Mouse (Mus musculus) embryonic fibroblast, embryonic 13.5 days (primary cell): ENCODE measurements at regions not wholly inside any gene's neighbourhood (a gene's known extent, or its start where the extent isn't known, plus 50 kb on each side); places are given as distances from the start of the nearest gene placed in this dataset.

Source experiments
- CTCF ChIP-seq: IDR thresholded peaks from 2 replicates; pipeline ENCODE4 v1.5.1; 2011; ENCODE audit warnings: mild to moderate bottlenecking, control low read depth, low read length, moderate library complexity, borderline replicate concordance; ENCODE audit not compliant: insufficient read depth
- POLR2A ChIP-seq: IDR thresholded peaks from 2 replicates; pipeline ENCODE4 v1.6.1; 2011; ENCODE audit warnings: low read depth, mild to moderate bottlenecking, control low read depth, low read length, moderate library complexity

DNA sequence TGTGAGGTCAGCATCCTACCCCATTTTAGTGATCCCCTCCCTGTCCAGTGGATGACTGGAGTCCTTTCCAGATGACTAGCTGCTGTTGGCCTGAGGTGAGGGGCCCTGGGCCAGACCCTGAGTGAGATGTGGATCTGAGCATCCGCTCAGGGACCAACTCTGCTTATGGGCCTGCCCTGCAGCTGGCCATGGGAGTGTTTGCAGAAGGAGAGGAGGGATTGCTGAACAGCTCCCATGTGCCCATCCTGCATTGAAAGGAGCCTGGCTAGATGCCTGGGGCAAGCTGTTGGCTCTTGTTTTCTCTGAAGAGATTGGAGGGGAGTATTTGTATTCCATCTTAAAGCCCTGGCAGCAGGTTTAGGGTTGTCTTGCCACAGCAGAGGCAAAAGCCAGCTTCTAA, 190.9 kb upstream of the Klf4 start:
- TF ChIP-seq CTCF (no peak), POLR2A (no peak)
